Mouse (Mus musculus) thymus, postnatal 25 days (tissue): ENCODE results near the gene Sirpb1b.
"Not testable (repeated sequence)": the region's sequence is repeated elsewhere in the genome, so short reads cannot be mapped to it uniquely, and the experiment has no call there.

ENCODE experiments used
- DNase-seq: peaks from one replicate; pipeline ENCODE4 v3.0.0; 2022

The Sirpb1b gene

GRCm38 (mm10) chr3:15574887-15575286, at the start of gene Sirpb1b:
Gene Sirpb1b, minus strand, starts transcription at chr3:15575065.
- DNase-seq = not testable (repeated sequence)

- not testable (repeated sequence) for DNase-seq
Measured at GRCm38 (mm10) chr3:15590377-15591117, 15.7 kb upstream of the Sirpb1b start.

- DNase-seq = not testable (repeated sequence)
Measured at GRCm38 (mm10) chr3:15586665-15587064, 11.8 kb upstream of the Sirpb1b start.

GRCm38 (mm10) chr3:15583452-15583851, 8.6 kb upstream of the Sirpb1b start:
- DNase-seq = no peak

GRCm38 (mm10) chr3:15582948-15583347, 8.1 kb upstream of the Sirpb1b start:
- not testable (repeated sequence) for DNase-seq

- DNase-seq = not testable (repeated sequence)
Measured at GRCm38 (mm10) chr3:15576466-15576865, 1.6 kb upstream of the Sirpb1b start.

GRCm38 (mm10) chr3:15528589-15528988, 46.3 kb downstream of the Sirpb1b start:
- no peak for DNase-seq

- DNase-seq = not testable (repeated sequence)
Measured at GRCm38 (mm10) chr3:15513608-15514007, 61.3 kb downstream of the Sirpb1b start.

GRCm38 (mm10) chr3:15507792-15508321, 67.0 kb downstream of the Sirpb1b start:
- not testable (repeated sequence) for DNase-seq

GRCm38 (mm10) chr3:15474831-15475230, 100.0 kb downstream of the Sirpb1b start:
- not testable (repeated sequence) for DNase-seq

GRCm38 (mm10) chr3:15470158-15470557, 104.7 kb downstream of the Sirpb1b start:
- DNase-seq = not testable (repeated sequence)
